Mouse (Mus musculus) testis, adult 2 months (tissue): ENCODE data around the gene Dynlt1a.
"Not testable (repeated sequence)": the region's sequence is repeated elsewhere in the genome, so short reads cannot be mapped to it uniquely, and the experiment has no call there.

Experiments used
- CTCF ChIP-seq: fragments of 200-500 bp; IDR thresholded peaks from 2 replicates; pipeline ENCODE4 v1.5.1; 2012; ENCODE audit warnings: low read depth, mild to moderate bottlenecking, inconsistent platforms, low read length, moderate library complexity; ENCODE audit not compliant: control insufficient read depth, insufficient read depth, insufficient replicate concordance
- POLR2A ChIP-seq: fragments of 200-500 bp; IDR thresholded peaks from 2 replicates; pipeline ENCODE4 v1.6.1; 2012; ENCODE audit warnings: low read depth, mild to moderate bottlenecking, inconsistent platforms, low read length, moderate library complexity; ENCODE audit not compliant: control insufficient read depth

DNA sequence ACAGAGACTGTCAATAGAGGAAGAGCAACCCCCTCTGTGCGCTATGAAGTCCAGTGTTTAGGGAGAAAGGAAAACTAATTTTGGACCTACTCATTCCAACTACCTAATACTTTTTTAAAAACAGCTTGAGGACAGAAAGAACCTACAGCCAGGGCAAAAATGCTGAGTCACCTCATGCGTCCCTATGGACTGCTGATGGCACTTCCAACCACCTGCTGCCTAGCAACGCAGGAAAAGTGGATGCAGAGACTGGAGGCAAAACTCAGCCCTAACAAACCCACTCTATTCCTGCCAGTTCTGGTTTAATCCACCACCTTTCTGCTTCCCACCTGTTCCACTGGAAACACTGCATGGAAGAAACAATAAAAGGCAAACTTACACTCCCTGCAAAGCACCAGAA lies 4.5 kb downstream of the Dynlt1a start:
- TF ChIP-seq POLR2A, CTCF: not testable (repeated sequence)
